In the genomic region with DNA sequence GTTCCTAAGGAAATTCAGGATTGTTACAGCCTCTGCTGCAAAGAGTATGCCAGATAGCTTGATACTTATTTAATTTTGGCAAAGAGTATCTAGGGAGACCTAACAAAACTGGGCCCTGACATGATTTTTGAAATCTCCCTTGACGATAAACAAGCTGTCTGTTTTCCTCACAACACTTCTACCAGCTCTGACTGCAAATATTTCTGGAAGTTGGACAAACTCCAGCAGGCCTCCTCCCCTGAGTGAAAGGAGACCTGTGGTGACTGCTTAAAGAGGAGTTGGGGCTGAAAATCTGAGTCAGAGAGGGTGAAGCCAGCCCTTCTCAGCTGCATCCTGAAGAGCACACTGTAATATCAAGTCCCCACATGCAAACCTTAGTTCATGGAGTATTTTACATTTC, we compare ENCODE assay signal across 8 mouse cellular contexts.
A peak's percentile ranks its signal among the peaks of the same experiment; 100 is the strongest.
DNase-seq lines count a peak whose midpoint lies in the region; ATAC-seq lines count a peak whose summit lies in the region.

No protein-coding gene starts in this region.

- ATAC-seq in frontal cortex, adult (ENCODE audit: low TSS enrichment), result peak; percentile 24; the same call in 1 of the 2 replicates

- no peak for DNase-seq in frontal cortex, postnatal 25 days (ENCODE audit: low spot score in 2 of 2)
- peak; percentile 48 to 50 for DNase-seq in right cerebral cortex, adult 2 months (ENCODE audit: low spot score in 2 of 2)
- DNase-seq in right cerebral cortex, postnatal 25 days, result no peak
- DNase-seq in gastrocnemius, postnatal 25 days, result peak; percentile 42
- peak; percentile 78 for DNase-seq in skeletal muscle tissue, adult 2 months (ENCODE audit: low read depth, low spot score)
- no peak for DNase-seq in natural killer cell, adult 2 months (ENCODE audit: low spot score in 2 of 2)
- DNase-seq in kidney, postnatal 36 days, result no peak

Comparison
In these comparisons a context has a peak if more than half of its experiments do, and no peak if none do; other contexts are left out.
1. DNase-seq: peak in right cerebral cortex, adult 2 months (2 of 2), gastrocnemius, postnatal 25 days (single experiment) and skeletal muscle tissue, adult 2 months (single experiment); none in frontal cortex, postnatal 25 days (0 of 2), right cerebral cortex, postnatal 25 days (single experiment), natural killer cell, adult 2 months (0 of 2) and kidney, postnatal 36 days (0 of 2).